Mouse (Mus musculus) kidney, postnatal 0 days (tissue): ENCODE measurements around the gene Ckb. TPM values are rescaled to one million over a fixed set of nuclear protein-coding genes. Genes with fewer than 3 reads are reported as not detected.

Experiments
- ATAC-seq: fragments of 200-750 bp; cut with Nextera tagmentation; replicated peaks from 2 replicates; pipeline ENCODE4 v1.8.0; 2017; ENCODE audit warnings: low read depth, moderate number of reproducible peaks, moderate TSS enrichment, moderate library complexity; ENCODE audit not compliant: low FRiP score
- DNase-seq: peaks from one replicate; pipeline ENCODE4 v3.0.0-alpha.2; 2016; ENCODE audit warnings: low spot score
- H3K27ac ChIP-seq: fragments of 300-500 bp; sonication (generic); 2 replicates; pipeline ENCODE4 v1.5.1; 2014; ENCODE audit warnings: mild to moderate bottlenecking
- H3K27me3 ChIP-seq: fragments of 300-500 bp; sonication (generic); 2 replicates; pipeline ENCODE4 v1.6.1; 2014; ENCODE audit warnings: low read length, mixed read lengths; ENCODE audit not compliant: insufficient read depth
- H3K36me3 ChIP-seq: fragments of 300-500 bp; sonication (generic); 2 replicates; pipeline ENCODE4 v1.6.1; 2014; ENCODE audit warnings: low read length, mixed read lengths; ENCODE audit not compliant: insufficient read depth
- H3K4me1 ChIP-seq: fragments of 300-500 bp; sonication (generic); replicated peaks from 2 replicates; pipeline ENCODE4 v1.6.1; 2014; ENCODE audit warnings: antibody characterized with exemption, low read length, mixed read lengths; ENCODE audit not compliant: insufficient read depth
- H3K4me2 ChIP-seq: fragments of 300-500 bp; sonication (generic); 2 replicates; pipeline ENCODE4 v1.6.1; 2014; ENCODE audit warnings: mild to moderate bottlenecking, low read length, moderate library complexity, mixed read lengths
- H3K4me3 ChIP-seq: fragments of 300-500 bp; sonication (generic); replicated peaks from 2 replicates; pipeline ENCODE4 v1.5.1; 2014; ENCODE audit warnings: low read depth, low read length
- H3K9ac ChIP-seq: fragments of 300-500 bp; sonication (generic); 2 replicates; pipeline ENCODE4 v1.6.1; 2014; ENCODE audit warnings: low read depth, low read length
- H3K9me3 ChIP-seq: fragments of 300-500 bp; sonication (generic); replicated peaks from 2 replicates; pipeline ENCODE4 v1.6.1; 2016; ENCODE audit warnings: low read length, inconsistent platforms, mixed read lengths
- CTCF ChIP-seq: IDR thresholded peaks from 2 replicates; pipeline ENCODE4 v1.5.1; 2016; ENCODE audit warnings: antibody characterized with exemption, low read depth, mild to moderate bottlenecking, moderate library complexity
- WGBS: fragments of 180-500 bp; shearing (Covaris S2); extraction: QIAGEN DNeasy Blood & Tissue Kit; methylation state at CpG from one replicate; pipeline ENCODE4 v1.1.7; 2014; 5-methylcytosine and 5-hydroxymethylcytosine counted together
- polyA plus RNA-seq: library from polyadenylated mRNA; unstranded; fragments of >200 nt; fragmentation: Nextera tagmentation; extraction: Ambion mirVana; gene quantifications from 2 replicates; pipeline ENCODE4 v1.2.1, GENCODE M21; 2015

The Ckb gene
- polyA plus RNA-seq, 1 experiment from 2014 or later: 135 TPM

GRCm38 (mm10) chr12:111700920-111701458 is 28.9 kb upstream of the Ckb start:
- no peak for TF ChIP-seq CTCF
- no peak overlapping the region for H3K4me3 ChIP-seq

GRCm38 (mm10) chr12:111699542-111699941 is 27.4 kb upstream of the Ckb start:
- Histone ChIP-seq H3K9me3 (no peaks in the 10 kb centered on the region), H3K9ac (no peak overlapping the region), H3K4me2 (no peak overlapping the region), H3K27ac (no peak overlapping the region), H3K4me1 (peaks cover 6% of the 10 kb centered on the region), H3K4me3 (no peak overlapping the region), H3K27me3 (no peaks in the 10 kb centered on the region), H3K36me3 (no peaks in the 10 kb centered on the region)
- no peak for ATAC-seq
- no peak for DNase-seq
- WGBS: 80% methylated on average over 4 of the region's 4 CpGs
- TF ChIP-seq CTCF: no peak

More at GRCm38 (mm10) chr12:111700920-111701458, 28.9 kb upstream of the Ckb start:
- 42% methylated on average over 9 of the region's 9 CpGs for WGBS
- Histone ChIP-seq H3K9ac (no peak overlapping the region), H3K4me1 (no peaks in the 10 kb centered on the region; the same call in 1 of the 2 replicates), H3K27ac (no peak overlapping the region), H3K4me2 (no peak overlapping the region), H3K27me3 (no peaks in the 10 kb centered on the region), H3K9me3 (no peaks in the 10 kb centered on the region), H3K36me3 (no peaks in the 10 kb centered on the region)
- ATAC-seq (no peak), DNase-seq (no peak)

DNA sequence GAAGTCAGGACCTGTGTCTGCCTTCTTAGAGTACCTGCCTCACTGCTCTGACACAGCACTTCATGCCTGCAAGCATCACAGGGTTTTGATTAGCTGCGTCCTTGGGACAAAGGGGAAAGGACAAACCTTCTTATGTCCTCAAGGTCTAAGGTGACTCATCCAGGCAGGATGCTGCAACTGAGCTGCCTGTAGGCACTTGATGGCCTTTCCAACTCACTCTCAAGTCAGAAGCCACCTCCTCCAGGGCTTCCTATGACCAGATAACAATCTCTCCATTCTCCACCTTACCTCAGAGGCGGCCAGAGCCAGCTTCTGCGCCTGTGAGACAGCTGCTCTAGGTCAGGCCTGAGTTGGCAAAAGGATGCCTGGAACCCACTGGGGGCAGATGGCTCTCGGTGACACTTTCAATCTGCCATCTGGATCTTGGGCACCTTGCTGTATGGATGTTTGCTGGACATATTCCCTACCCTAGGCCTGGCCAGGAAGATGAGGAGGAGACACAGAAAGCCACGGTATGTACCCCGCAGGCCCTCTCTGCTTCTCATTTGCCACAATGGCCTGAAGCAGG is 26.3 kb upstream of the Ckb start:
- H3K4me2 ChIP-seq: no peak overlapping the region
- peaks cover 18% of the 10 kb centered on the region for H3K4me1 ChIP-seq
- WGBS: 72% methylated on average over 6 of the region's 6 CpGs
- ATAC-seq (no peak), DNase-seq (no peak)
- TF ChIP-seq CTCF: no peak
- H3K9me3 ChIP-seq: no peaks in the 10 kb centered on the region
- H3K36me3 ChIP-seq: no peaks in the 10 kb centered on the region
- no peak overlapping the region for H3K4me3 ChIP-seq
- peak overlapping the region; percentile 19; the same call in 1 of the 2 replicates for H3K9ac ChIP-seq
- no peak overlapping the region for H3K27ac ChIP-seq
- no peaks in the 10 kb centered on the region for H3K27me3 ChIP-seq

GRCm38 (mm10) chr12:111697708-111698107 is 25.6 kb upstream of the Ckb start:
- 56% methylated on average over 4 of the region's 4 CpGs for WGBS
- H3K4me3 ChIP-seq: no peak overlapping the region
- no peak for ATAC-seq

GRCm38 (mm10) chr12:111696239-111696638 is 24.1 kb upstream of the Ckb start:
- Histone ChIP-seq H3K9me3 (no peaks in the 10 kb centered on the region), H3K27ac (no peak overlapping the region), H3K4me1 (peaks cover 32% of the 10 kb centered on the region), H3K27me3 (no peaks in the 10 kb centered on the region), H3K9ac (0 out of 2 replicates have a peak overlapping the region, but pooled peaks have one; percentile 8), H3K36me3 (no peaks in the 10 kb centered on the region), H3K4me3 (no peak overlapping the region), H3K4me2 (no peak overlapping the region)
- ATAC-seq: no peak
- WGBS: 30% methylated on average over 6 of the region's 6 CpGs
- peak; percentile 85 for DNase-seq
- TF ChIP-seq CTCF: peak; percentile 84

More at GRCm38 (mm10) chr12:111697708-111698107, 25.6 kb upstream of the Ckb start:
- Histone ChIP-seq H3K36me3 (no peaks in the 10 kb centered on the region), H3K27ac (no peak overlapping the region), H3K4me1 (peaks cover 19% of the 10 kb centered on the region), H3K27me3 (no peaks in the 10 kb centered on the region), H3K9me3 (no peaks in the 10 kb centered on the region), H3K4me2 (no peak overlapping the region), H3K9ac (no peak overlapping the region)
- no peak for DNase-seq
- no peak for TF ChIP-seq CTCF

DNA sequence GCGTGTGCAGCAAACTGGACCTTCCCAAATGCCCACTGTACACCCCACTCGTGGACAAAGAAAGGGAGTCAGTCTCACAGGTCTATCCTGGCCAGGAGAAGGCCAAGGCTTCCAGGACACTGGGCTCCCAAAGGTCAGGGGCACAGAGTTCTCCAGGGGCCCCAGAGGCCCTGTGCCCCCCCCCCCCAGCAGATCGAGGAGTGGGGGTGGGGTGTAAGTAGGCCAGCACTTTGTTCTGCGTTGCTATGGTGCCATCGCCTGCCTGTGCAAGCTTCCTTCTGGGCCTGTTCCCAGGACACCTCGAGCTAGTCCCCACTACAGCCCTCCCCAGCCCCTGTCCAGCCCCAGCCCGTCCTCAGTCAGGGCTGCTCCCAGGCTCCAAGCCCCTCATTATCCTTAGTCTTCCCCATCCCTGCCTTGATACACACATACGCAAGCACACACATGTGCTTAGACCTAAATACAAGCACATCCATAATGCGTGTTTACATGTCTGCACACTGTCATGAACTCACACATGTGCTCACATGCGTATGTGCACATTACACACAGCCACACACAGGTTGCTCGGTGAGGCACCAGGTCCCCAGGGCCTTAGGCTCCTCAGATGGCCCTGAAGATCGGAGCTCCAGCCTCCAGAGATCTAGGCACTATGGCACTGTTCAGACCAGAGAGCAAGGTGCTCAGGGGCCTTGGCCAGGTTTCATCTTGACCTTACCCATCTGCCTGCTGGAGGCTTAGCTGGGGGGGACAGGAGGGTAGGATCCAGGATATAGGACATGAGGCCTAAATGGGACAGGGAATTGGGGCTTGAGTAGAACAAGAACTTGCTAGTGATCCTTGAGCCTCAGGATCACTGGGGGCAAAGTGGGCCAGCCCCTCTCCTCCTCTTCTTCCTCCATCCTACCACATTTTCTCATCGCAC is 23.0 kb upstream of the Ckb start:
- H3K4me1 ChIP-seq: peaks cover 36% of the 10 kb centered on the region
- 0 out of 2 replicates have a peak overlapping the region, but pooled peaks have one; percentile 28 for H3K9ac ChIP-seq
- no peak for ATAC-seq
- H3K9me3 ChIP-seq: no peaks in the 10 kb centered on the region
- H3K4me2 ChIP-seq: no peak overlapping the region
- WGBS: 62% methylated on average over 13 of the region's 13 CpGs
- H3K27me3 ChIP-seq: no peaks in the 10 kb centered on the region
- H3K36me3 ChIP-seq: no peaks in the 10 kb centered on the region
- H3K27ac ChIP-seq: peak overlapping the region; percentile 81
- no peak for DNase-seq
- TF ChIP-seq CTCF: no peak
- H3K4me3 ChIP-seq: no peak overlapping the region
